Mouse (Mus musculus) adipocyte (in vitro differentiated cells): ENCODE measurements at regions not wholly inside any gene's neighbourhood (a gene's known extent, or its start where the extent isn't known, plus 50 kb on each side); places are given as distances from the start of the nearest gene placed in this dataset.

Experiments
- DNase-seq: peaks from one replicate; pipeline ENCODE4 v3.0.0-alpha.2; 2016; ENCODE audit warnings: low spot score

GRCm38 (mm10) chr8:4411126-4411525, 81.7 kb upstream of the Cers4 start:
- DNase-seq = no peak

- DNase-seq = no peak
Observed at GRCm38 (mm10) chr8:4411836-4412235, 81.0 kb upstream of the Cers4 start.

- peak; percentile 77 for DNase-seq
Observed at GRCm38 (mm10) chr8:4413206-4413605, 79.6 kb upstream of the Cers4 start.

GRCm38 (mm10) chr8:4413764-4414163, 79.1 kb upstream of the Cers4 start:
- no peak for DNase-seq

GRCm38 (mm10) chr8:4417141-4417540, 75.7 kb upstream of the Cers4 start:
- no peak for DNase-seq

GRCm38 (mm10) chr8:4433161-4433560, 59.7 kb upstream of the Cers4 start:
- DNase-seq = peak; percentile 98

- DNase-seq = no peak
Observed at GRCm38 (mm10) chr8:4436546-4436945, 56.3 kb upstream of the Cers4 start.
